In genomic region chr11:75259996-75260561, GRCm38 (mm10) we compare ENCODE assay signal across 8 mouse cellular contexts.
A peak's percentile ranks its signal among the peaks of the same experiment; 100 is the strongest.
DNase-seq lines count a peak whose midpoint lies in the region; ATAC-seq and TF ChIP-seq lines count a peak whose summit lies in the region.

No protein-coding gene starts in this region.

- no peak overlapping the region for H3K9ac ChIP-seq in midbrain, embryonic 15.5 days
- no peak overlapping the region for H3K9ac ChIP-seq in liver, postnatal 0 days (replicated peaks)

- TF ChIP-seq CTCF in liver, postnatal 0 days (IDR thresholded peaks at IDR 0.05; ENCODE audit: low read depth), result no peak

- peak; percentile 45 for DNase-seq in midbrain, embryonic 10.5 days (ENCODE audit: low spot score)
- peak; percentile 84 for DNase-seq in brain, adult 2 months (ENCODE audit: low read depth, low spot score)
- peak; percentile 42 to 71 for DNase-seq in gastrocnemius, adult 8-10 months (ENCODE audit: low spot score in 2 of 2)
- peak; percentile 47 to 76 for DNase-seq in left cerebral cortex, postnatal 36 days (ENCODE audit: low spot score in 2 of 2)
- no peak for DNase-seq in spleen, adult 12 weeks (ENCODE audit: low spot score)
- DNase-seq in liver, postnatal 0 days, result no peak
- no peak for DNase-seq in kidney, adult 8-10 months

- H3K36me3 ChIP-seq in midbrain, embryonic 10.5 days, result no peaks in the 10 kb centered on the region
- H3K36me3 ChIP-seq in midbrain, embryonic 15.5 days (replicated peaks), result no peaks in the 10 kb centered on the region
- H3K36me3 ChIP-seq in liver, postnatal 0 days (replicated peaks; ENCODE audit: insufficient read depth, low read length), result no peaks in the 10 kb centered on the region

- no peaks in the 10 kb centered on the region for H3K27me3 ChIP-seq in midbrain, embryonic 10.5 days (ENCODE audit: low read depth, poor library complexity, severe bottlenecking)
- H3K27me3 ChIP-seq in midbrain, embryonic 15.5 days (replicated peaks), result no peaks in the 10 kb centered on the region
- H3K27me3 ChIP-seq in liver, postnatal 0 days (ENCODE audit: insufficient read depth, low read length), result no peaks in the 10 kb centered on the region

- no peaks in the 10 kb centered on the region for H3K9me3 ChIP-seq in midbrain, embryonic 10.5 days (replicated peaks)
- no peaks in the 10 kb centered on the region for H3K9me3 ChIP-seq in midbrain, embryonic 15.5 days
- H3K9me3 ChIP-seq in liver, postnatal 0 days (ENCODE audit: low read length), result no peaks in the 10 kb centered on the region

- H3K4me3 ChIP-seq in midbrain, embryonic 10.5 days, result no peak overlapping the region
- no peak overlapping the region for H3K4me3 ChIP-seq in midbrain, embryonic 15.5 days
- H3K4me3 ChIP-seq in liver, postnatal 0 days (ENCODE audit: low read depth, low read length), result no peak overlapping the region

- no peak for ATAC-seq in midbrain, embryonic 15.5 days (replicated peaks)
- no peak for ATAC-seq in liver, postnatal 0 days

- peak overlapping the region; percentile 65 for H3K27ac ChIP-seq in midbrain, embryonic 10.5 days (replicated peaks)
- no peak overlapping the region for H3K27ac ChIP-seq in midbrain, embryonic 15.5 days
- H3K27ac ChIP-seq in liver, postnatal 0 days (ENCODE audit: low read depth), result no peak overlapping the region

- TF ChIP-seq EP300 in liver, postnatal 0 days (IDR thresholded peaks at IDR 0.05; ENCODE audit: low read depth), result no peak

- H3K4me1 ChIP-seq in midbrain, embryonic 10.5 days, result peaks cover 49% of the 10 kb centered on the region
- H3K4me1 ChIP-seq in midbrain, embryonic 15.5 days, result peaks cover 36% of the 10 kb centered on the region
- H3K4me1 ChIP-seq in liver, postnatal 0 days (ENCODE audit: insufficient read depth), result 0 out of 2 replicates have a peak, but pooled peaks cover 5% of the 10 kb centered on the region

- H3K4me2 ChIP-seq in midbrain, embryonic 15.5 days, result no peak overlapping the region
- H3K4me2 ChIP-seq in liver, postnatal 0 days (ENCODE audit: low read depth, low read length), result no peak overlapping the region

- 73% methylated on average over 10 of the region's 10 CpGs for WGBS in midbrain, embryonic 10.5 days
- 67% methylated on average over 10 of the region's 10 CpGs for WGBS in midbrain, embryonic 15.5 days
- 69% methylated on average over 10 of the region's 10 CpGs for WGBS in liver, postnatal 0 days (ENCODE audit: insufficient replicate concordance)

- intact Hi-C loops in left cerebral cortex, postnatal 36 days (cut with DNase I), result no loop called here

Comparison
In these comparisons a context has a peak if more than half of its experiments do, and no peak if none do; other contexts are left out.
1. DNase-seq: peak in midbrain, embryonic 10.5 days (single experiment), brain, adult 2 months (single experiment), gastrocnemius, adult 8-10 months (2 of 2) and left cerebral cortex, postnatal 36 days (2 of 2); none in spleen, adult 12 weeks (single experiment), liver, postnatal 0 days (single experiment) and kidney, adult 8-10 months (0 of 2).